Mouse (Mus musculus): ENCODE results near the gene Soat2. TPM values are rescaled to one million over a fixed set of nuclear protein-coding genes. Genes with fewer than 3 reads are reported as not detected.

The Soat2 gene
- polyA plus RNA-seq, 1 experiment from 2014 or later: 0.16 TPM

DNA sequence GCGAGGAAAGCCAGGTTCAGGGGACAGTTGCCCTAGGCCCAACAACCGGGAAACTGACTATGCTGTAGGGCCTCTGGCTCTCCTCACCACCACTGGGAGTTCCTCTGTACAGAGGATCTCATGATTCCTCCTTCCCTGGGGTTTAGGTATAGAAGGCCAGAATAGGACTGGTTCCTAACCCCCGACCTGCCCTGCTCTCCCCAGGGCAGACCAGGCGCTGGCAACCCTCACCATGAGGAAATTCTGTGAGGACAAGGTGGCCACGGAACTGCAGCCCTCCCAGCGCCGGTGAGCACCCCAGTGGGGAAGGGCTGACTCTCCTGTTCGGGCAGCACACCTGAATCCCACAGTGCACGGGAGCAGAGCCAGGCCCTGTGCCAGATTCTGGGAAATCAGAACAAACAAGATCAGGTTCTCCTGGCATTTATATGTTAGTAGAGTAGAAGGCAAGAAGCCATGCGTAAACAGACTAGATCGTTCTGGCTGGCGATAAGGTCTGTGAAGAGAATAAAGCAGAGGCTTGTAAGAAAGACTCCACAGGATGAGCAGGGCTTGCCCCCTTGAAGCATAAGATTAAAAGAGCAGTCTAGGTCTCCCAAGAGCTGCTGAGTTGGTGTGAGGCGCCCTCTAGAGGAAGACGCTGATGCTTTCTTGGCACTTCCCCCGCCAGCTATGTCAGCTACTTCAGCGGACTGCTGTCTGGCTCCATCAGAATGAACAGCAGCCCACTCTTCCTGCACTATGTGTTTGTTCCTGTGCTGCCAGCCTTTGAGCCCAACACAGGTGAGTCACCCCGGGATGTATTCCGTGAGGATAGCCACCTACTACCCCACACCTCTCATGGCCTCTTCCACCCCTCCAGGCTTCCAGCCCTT, 41.4 kb upstream of the Soat2 start:
- Histone ChIP-seq H3K4me2 (no peak overlapping the region), H3K9me3 (ENCODE audit: low read depth, low read length) (no peaks in the 10 kb centered on the region), H3K4me1 (ENCODE audit: insufficient read depth) (peaks cover 21% of the 10 kb centered on the region), H3K27ac (ENCODE audit: low read depth) (peak overlapping the region; percentile 46; the same call in 1 of the 2 replicates), H3K9ac (no peak overlapping the region), H3K4me3 (ENCODE audit: low read depth, low read length) (no peak overlapping the region), H3K27me3 (ENCODE audit: insufficient read depth, low read length) (no peaks in the 10 kb centered on the region), H3K36me3 (ENCODE audit: insufficient read depth) (peaks cover 89% of the 10 kb centered on the region)
- 43% methylated on average over 18 of the region's 18 CpGs for WGBS
- ATAC-seq (ENCODE audit: insufficient read depth) (peak; percentile 32; the same call in 1 of the 2 replicates), DNase-seq (peak; percentile 94)
- TF ChIP-seq CTCF (IDR thresholded peaks at IDR 0.05; ENCODE audit: low read depth): peak; percentile 84

- TF ChIP-seq CTCF (IDR thresholded peaks at IDR 0.05; ENCODE audit: low read depth): no peak
- Histone ChIP-seq H3K4me1 (ENCODE audit: insufficient read depth) (peaks cover 12% of the 10 kb centered on the region), H3K4me3 (ENCODE audit: low read depth, low read length) (no peak overlapping the region), H3K9ac (no peak overlapping the region), H3K36me3 (ENCODE audit: insufficient read depth) (peaks cover 99% of the 10 kb centered on the region), H3K27me3 (ENCODE audit: insufficient read depth, low read length) (no peaks in the 10 kb centered on the region), H3K9me3 (ENCODE audit: low read depth, low read length) (no peaks in the 10 kb centered on the region), H3K4me2 (no peak overlapping the region), H3K27ac (ENCODE audit: low read depth) (no peak overlapping the region)
- 89% methylated on average over 7 of the region's 7 CpGs for WGBS
- no peak for ATAC-seq (ENCODE audit: insufficient read depth)
- no peak for DNase-seq
Observed at GRCm38 (mm10) chr15:102110271-102110670, 40.1 kb upstream of the Soat2 start.

DNA sequence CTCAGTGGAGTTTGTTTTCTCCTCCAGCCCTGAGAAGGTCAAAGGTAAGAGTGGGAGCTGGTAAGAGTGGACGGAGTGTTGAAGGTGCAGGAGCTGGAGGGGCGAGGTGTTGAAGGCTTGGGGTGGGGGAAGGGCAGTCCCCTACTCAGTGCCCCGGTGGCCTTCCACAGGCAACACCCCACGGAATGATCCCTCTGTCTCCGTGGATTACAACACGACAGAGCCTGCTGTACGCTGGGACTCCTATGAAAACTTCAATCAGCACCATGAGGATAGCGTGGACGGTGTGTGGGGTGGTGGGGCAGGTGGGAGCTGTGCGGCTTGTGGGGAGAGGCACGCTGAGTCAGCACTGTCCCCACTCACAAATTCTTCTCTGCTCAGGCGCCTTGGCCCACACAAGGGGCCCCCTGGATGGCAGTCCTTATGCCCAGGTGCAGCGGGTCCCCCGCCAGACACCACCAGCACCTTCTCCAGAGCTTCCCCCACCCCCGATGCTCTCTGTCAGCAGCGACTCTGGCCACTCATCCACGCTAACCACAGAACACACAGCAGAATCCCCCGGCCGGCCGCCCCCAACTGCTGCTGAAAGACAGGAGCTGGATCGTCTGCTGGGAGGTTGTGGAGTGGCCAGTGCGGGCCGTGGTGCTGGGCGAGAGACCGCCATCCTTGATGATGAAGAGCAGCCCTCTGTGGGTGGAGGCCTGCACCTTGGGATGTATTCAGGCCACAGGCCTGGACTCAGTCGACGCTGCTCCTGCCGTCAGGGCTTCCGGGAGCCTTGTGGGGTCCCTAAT, 39.4 kb upstream of the Soat2 start:
- Histone ChIP-seq H3K27me3 (ENCODE audit: insufficient read depth, low read length) (no peaks in the 10 kb centered on the region), H3K27ac (ENCODE audit: low read depth) (no peak overlapping the region), H3K9me3 (ENCODE audit: low read depth, low read length) (no peaks in the 10 kb centered on the region), H3K9ac (no peak overlapping the region), H3K36me3 (ENCODE audit: insufficient read depth) (peaks cover 100% of the 10 kb centered on the region), H3K4me3 (ENCODE audit: low read depth, low read length) (no peak overlapping the region), H3K4me1 (ENCODE audit: insufficient read depth) (peaks cover 7% of the 10 kb centered on the region), H3K4me2 (no peak overlapping the region)
- no peak for ATAC-seq (ENCODE audit: insufficient read depth)
- 72% methylated on average over 29 of the region's 29 CpGs for WGBS
- DNase-seq: no peak
- TF ChIP-seq CTCF (IDR thresholded peaks at IDR 0.05; ENCODE audit: low read depth): no peak

GRCm38 (mm10) chr15:102111495-102111829, 38.9 kb upstream of the Soat2 start:
- no peaks in the 10 kb centered on the region for H3K27me3 ChIP-seq (ENCODE audit: insufficient read depth, low read length)
- H3K27ac ChIP-seq (ENCODE audit: low read depth): no peak overlapping the region
- WGBS: 81% methylated on average over 11 of the region's 11 CpGs

DNA sequence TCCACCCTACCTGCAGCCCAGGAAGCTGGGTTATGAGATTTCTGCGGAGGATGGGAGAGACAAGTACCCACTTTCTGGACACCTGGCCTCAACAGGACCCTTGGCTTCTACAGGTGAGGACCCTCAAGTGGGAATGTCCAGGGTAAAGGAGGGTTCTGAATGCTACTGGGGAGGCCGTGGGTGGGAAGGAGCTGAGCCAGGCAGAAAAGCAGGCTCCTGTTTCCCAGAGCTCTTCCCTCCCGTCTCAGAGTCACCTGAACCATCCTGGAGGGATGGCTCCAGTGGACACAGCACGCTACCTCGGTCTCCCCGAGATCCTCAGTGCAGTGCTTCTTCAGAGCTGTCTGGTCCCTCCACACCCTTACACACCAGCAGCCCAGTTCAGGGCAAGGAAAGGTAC, 38.1 kb upstream of the Soat2 start:
- H3K4me2 ChIP-seq: no peak overlapping the region
- ATAC-seq (ENCODE audit: insufficient read depth): no peak
- peaks cover 100% of the 10 kb centered on the region for H3K36me3 ChIP-seq (ENCODE audit: insufficient read depth)
- H3K9ac ChIP-seq: no peak overlapping the region
- no peak overlapping the region for H3K4me3 ChIP-seq (ENCODE audit: low read depth, low read length)
- no peaks in the 10 kb centered on the region for H3K9me3 ChIP-seq (ENCODE audit: low read depth, low read length)
- WGBS: 82% methylated on average over 6 of the region's 6 CpGs
- DNase-seq: no peak
- no peak for TF ChIP-seq CTCF (IDR thresholded peaks at IDR 0.05; ENCODE audit: low read depth)
- no peak overlapping the region for H3K27ac ChIP-seq (ENCODE audit: low read depth)
- no peaks in the 10 kb centered on the region for H3K27me3 ChIP-seq (ENCODE audit: insufficient read depth, low read length)
- H3K4me1 ChIP-seq (ENCODE audit: insufficient read depth): no peaks in the 10 kb centered on the region

More at GRCm38 (mm10) chr15:102111495-102111829, 38.9 kb upstream of the Soat2 start:
- Histone ChIP-seq H3K9me3 (ENCODE audit: low read depth, low read length) (no peaks in the 10 kb centered on the region), H3K4me1 (ENCODE audit: insufficient read depth) (peaks cover 1% of the 10 kb centered on the region; the same call in 1 of the 2 replicates), H3K9ac (no peak overlapping the region), H3K36me3 (ENCODE audit: insufficient read depth) (peaks cover 100% of the 10 kb centered on the region), H3K4me2 (no peak overlapping the region), H3K4me3 (ENCODE audit: low read depth, low read length) (no peak overlapping the region)
- ATAC-seq (ENCODE audit: insufficient read depth) (no peak), DNase-seq (no peak)
- TF ChIP-seq CTCF (IDR thresholded peaks at IDR 0.05; ENCODE audit: low read depth): no peak

GRCm38 (mm10) chr15:102112827-102113226, 37.5 kb upstream of the Soat2 start:
- Histone ChIP-seq H3K4me2 (no peak overlapping the region), H3K4me1 (ENCODE audit: insufficient read depth) (no peaks in the 10 kb centered on the region), H3K9me3 (ENCODE audit: low read depth, low read length) (no peaks in the 10 kb centered on the region), H3K36me3 (ENCODE audit: insufficient read depth) (peaks cover 100% of the 10 kb centered on the region), H3K4me3 (ENCODE audit: low read depth, low read length) (no peak overlapping the region), H3K27ac (ENCODE audit: low read depth) (no peak overlapping the region), H3K9ac (no peak overlapping the region), H3K27me3 (ENCODE audit: insufficient read depth, low read length) (no peaks in the 10 kb centered on the region)
- ATAC-seq (ENCODE audit: insufficient read depth) (no peak), DNase-seq (no peak)
- TF ChIP-seq CTCF (IDR thresholded peaks at IDR 0.05; ENCODE audit: low read depth): no peak
- WGBS: 81% methylated on average over 8 of the region's 8 CpGs

DNA sequence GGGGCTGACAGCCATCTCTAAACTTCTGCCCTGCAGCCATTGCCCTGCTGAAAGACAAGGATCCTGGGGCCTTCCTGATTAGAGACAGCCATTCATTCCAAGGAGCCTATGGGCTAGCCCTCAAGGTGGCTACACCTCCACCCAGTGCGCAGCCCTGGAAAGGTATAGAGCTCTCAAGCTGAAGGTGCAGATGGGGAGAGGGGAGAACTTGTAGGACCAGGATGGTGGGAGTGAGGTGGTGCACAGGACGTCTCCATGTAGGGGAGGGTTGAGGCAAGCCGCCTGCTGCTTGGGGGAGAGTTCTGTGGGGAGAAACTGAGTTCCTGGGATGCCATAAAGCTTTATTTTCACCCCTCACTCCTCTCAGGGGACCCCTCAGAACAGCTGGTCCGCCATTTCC, 36.7 kb upstream of the Soat2 start:
- Histone ChIP-seq H3K27ac (ENCODE audit: low read depth) (no peak overlapping the region), H3K9me3 (ENCODE audit: low read depth, low read length) (no peaks in the 10 kb centered on the region), H3K4me3 (ENCODE audit: low read depth, low read length) (no peak overlapping the region), H3K4me1 (ENCODE audit: insufficient read depth) (no peaks in the 10 kb centered on the region), H3K4me2 (no peak overlapping the region), H3K36me3 (ENCODE audit: insufficient read depth) (peaks cover 98% of the 10 kb centered on the region), H3K9ac (no peak overlapping the region), H3K27me3 (ENCODE audit: insufficient read depth, low read length) (no peaks in the 10 kb centered on the region)
- DNase-seq (no peak), ATAC-seq (ENCODE audit: insufficient read depth) (no peak)
- TF ChIP-seq CTCF (IDR thresholded peaks at IDR 0.05; ENCODE audit: low read depth): no peak
- 83% methylated on average over 4 of the region's 4 CpGs for WGBS
